Mouse (Mus musculus) heart, adult 2 months (tissue): ENCODE measurements at regions not wholly inside any gene's neighbourhood (a gene's known extent, or its start where the extent isn't known, plus 50 kb on each side); places are given as distances from the start of the nearest gene placed in this dataset.

Experiments
- CTCF ChIP-seq: fragments of 200-600 bp; IDR thresholded peaks from 2 replicates; pipeline ENCODE4 v1.8.1; 2022; ENCODE audit warnings: antibody characterized with exemption, mild to moderate bottlenecking, moderate library complexity
- POLR2A ChIP-seq: fragments of 200-500 bp; IDR thresholded peaks from 2 replicates; pipeline ENCODE4 v1.6.1; 2011; ENCODE audit warnings: mild to moderate bottlenecking, low read depth, low read length, control low read depth; ENCODE audit not compliant: insufficient read depth

DNA sequence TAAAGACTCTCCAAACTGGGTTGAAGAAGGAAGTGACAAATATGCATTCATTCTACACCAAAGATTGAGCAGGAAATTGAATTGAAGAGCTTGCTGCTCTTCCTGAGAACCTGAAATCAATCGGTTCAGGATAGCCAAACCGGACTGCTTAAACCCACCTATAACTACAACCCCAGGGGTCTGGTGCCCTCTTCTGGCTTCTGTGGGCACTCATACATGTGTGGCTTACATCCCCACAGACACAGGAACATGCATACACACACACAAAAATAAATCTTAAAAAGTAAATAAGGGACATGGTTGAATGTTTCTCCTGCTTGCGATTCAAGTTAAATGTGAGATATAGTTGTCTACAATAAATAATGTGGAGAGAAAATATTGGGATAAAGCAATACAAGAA, 244.7 kb upstream of the Noct start:
- TF ChIP-seq POLR2A, result no peak
- TF ChIP-seq CTCF, result no peak
